Mouse (Mus musculus) CH12.LX (cell line): ENCODE results near the gene Vangl2. TPM values are rescaled to one million over a fixed set of nuclear protein-coding genes. Genes with fewer than 3 reads are reported as not detected.

Source experiments
- DNase-seq: peaks from one replicate; pipeline ENCODE4 v3.0.0-alpha.2; 2013; ENCODE audit errors: extremely low read depth
- H3K27ac ChIP-seq: 2 replicates; pipeline ENCODE4 v1.5.1; 2012; ENCODE audit warnings: low read depth, mild to moderate bottlenecking, control low read depth, moderate library complexity; ENCODE audit not compliant: insufficient read depth
- H3K27me3 ChIP-seq: replicated peaks from 2 replicates; pipeline ENCODE3; 2012; ENCODE audit warnings: inconsistent platforms
- H3K36me3 ChIP-seq, 2 experiments: replicated peaks in 1 of 2; 2 replicates each; pipeline versions ENCODE3 to v1.6.1; 2012; ENCODE audit warnings: inconsistent platforms in 1 of 2, low read length in 1 of 2, mild to moderate bottlenecking in 1 of 2, mixed read lengths in 1 of 2, moderate library complexity in 1 of 2; ENCODE audit not compliant: control insufficient read depth in 1 of 2, insufficient read depth in 1 of 2
- H3K4me1 ChIP-seq, 2 experiments: 2 replicates each; pipeline ENCODE4 v1.6.1; 2012; ENCODE audit warnings: inconsistent platforms in 1 of 2, moderate library complexity in 1 of 2; ENCODE audit not compliant: insufficient read depth in 2 of 2, control insufficient read depth in 1 of 2
- H3K4me2 ChIP-seq: 2 replicates; pipeline ENCODE4 v1.6.1; 2012; ENCODE audit warnings: low read depth, mild to moderate bottlenecking, control low read depth; ENCODE audit not compliant: poor library complexity, insufficient read depth, severe bottlenecking
- H3K4me3 ChIP-seq, 3 experiments: fragments of 150-350 bp in 1 of 3; sonication (generic) in 1 of 3; replicated peaks in 1 of 3; 2 replicates each; pipeline versions ENCODE3 to v1.5.1; 2011 to 2012; ENCODE audit warnings: low read depth in 2 of 3, low read length in 2 of 3, mild to moderate bottlenecking in 2 of 3, moderate library complexity in 2 of 3, control low read depth in 1 of 3, improper control_type of control experiment in 1 of 3, inconsistent platforms in 1 of 3, mixed read lengths in 1 of 3; ENCODE audit not compliant: poor library complexity in 1 of 3
- H3K79me2 ChIP-seq: replicated peaks from 2 replicates; pipeline ENCODE4 v1.6.1; 2012; ENCODE audit warnings: mild to moderate bottlenecking, moderate library complexity; ENCODE audit not compliant: control insufficient read depth, poor library complexity, insufficient read depth, severe bottlenecking; ENCODE audit errors: extremely low read depth
- H3K9ac ChIP-seq: 2 replicates; pipeline ENCODE4 v1.6.1; 2012; ENCODE audit warnings: low read depth, mild to moderate bottlenecking, control low read depth, moderate library complexity; ENCODE audit not compliant: insufficient read depth
- H3K9me3 ChIP-seq: replicated peaks from 2 replicates; pipeline ENCODE3; 2012; ENCODE audit warnings: low read length, inconsistent platforms, mixed read lengths
- CHD2 ChIP-seq: IDR thresholded peaks from 2 replicates; pipeline ENCODE4 v1.6.1; 2011; ENCODE audit warnings: low read length, improper control_type of control experiment
- E2F4 ChIP-seq: IDR thresholded peaks from 2 replicates; pipeline ENCODE4 v1.6.1; 2011; ENCODE audit warnings: low read depth, low read length, improper control_type of control experiment; ENCODE audit not compliant: insufficient replicate concordance
- EP300 ChIP-seq: IDR thresholded peaks from 2 replicates; pipeline ENCODE4 v1.6.1; 2011; ENCODE audit warnings: low read length, improper control_type of control experiment
- ETS1 ChIP-seq: conservative IDR thresholded peaks from 2 replicates; pipeline ENCODE4 v1.6.1; 2012; ENCODE audit warnings: low read depth, mild to moderate bottlenecking, inconsistent platforms, low read length, improper control_type of control experiment, moderate library complexity
- GABPA ChIP-seq: IDR thresholded peaks from 2 replicates; pipeline ENCODE4 v1.6.1; 2012; ENCODE audit warnings: low read depth, low read length, improper control_type of control experiment, inconsistent platforms; ENCODE audit not compliant: insufficient replicate concordance
- HCFC1 ChIP-seq: IDR thresholded peaks from 2 replicates; pipeline ENCODE4 v1.6.1; 2012; ENCODE audit warnings: low read depth, mild to moderate bottlenecking, inconsistent platforms, low read length, improper control_type of control experiment
- IRF4 ChIP-seq: IDR thresholded peaks from 2 replicates; pipeline ENCODE4 v1.6.1; 2014; ENCODE audit warnings: low read depth, mild to moderate bottlenecking, inconsistent platforms, low read length, improper control_type of control experiment
- JUN ChIP-seq: IDR thresholded peaks from 2 replicates; pipeline ENCODE4 v1.6.1; 2011; ENCODE audit warnings: low read depth, mild to moderate bottlenecking, low read length, improper control_type of control experiment, moderate library complexity; ENCODE audit not compliant: insufficient read depth
- KAT2A ChIP-seq: IDR thresholded peaks from 2 replicates; pipeline ENCODE4 v1.6.1; 2012; ENCODE audit warnings: low read length, improper control_type of control experiment, inconsistent platforms; ENCODE audit not compliant: insufficient replicate concordance
- MAFK ChIP-seq: IDR thresholded peaks from 2 replicates; pipeline ENCODE4 v1.6.1; 2011; ENCODE audit warnings: low read length, improper control_type of control experiment; ENCODE audit not compliant: insufficient replicate concordance
- MAZ ChIP-seq: IDR thresholded peaks from 2 replicates; pipeline ENCODE4 v1.6.1; 2012; ENCODE audit warnings: low read depth, mild to moderate bottlenecking, inconsistent platforms, low read length, improper control_type of control experiment, moderate library complexity
- MXI1 ChIP-seq: IDR thresholded peaks from 2 replicates; pipeline ENCODE4 v1.6.1; 2011; ENCODE audit warnings: mild to moderate bottlenecking, low read depth, low read length, improper control_type of control experiment
- NELFE ChIP-seq: IDR thresholded peaks from 2 replicates; pipeline ENCODE4 v1.6.1; 2011; ENCODE audit warnings: low read depth, low read length, improper control_type of control experiment
- NRF1 ChIP-seq: IDR thresholded peaks from 2 replicates; pipeline ENCODE4 v1.6.1; 2014; ENCODE audit warnings: low read depth, mild to moderate bottlenecking, inconsistent platforms, low read length, improper control_type of control experiment, moderate library complexity
- POLR2A ChIP-seq: IDR thresholded peaks from 2 replicates; pipeline ENCODE4 v1.6.1; 2011; ENCODE audit warnings: low read depth, mild to moderate bottlenecking, improper control_type of control experiment, low read length
- RAD21 ChIP-seq: IDR thresholded peaks from 2 replicates; pipeline ENCODE4 v1.6.1; 2011; ENCODE audit warnings: low read depth, mild to moderate bottlenecking, low read length, improper control_type of control experiment, moderate library complexity
- RCOR1 ChIP-seq: conservative IDR thresholded peaks from 2 replicates; pipeline ENCODE4 v1.6.1; 2012; ENCODE audit warnings: low read depth, mild to moderate bottlenecking, inconsistent platforms, low read length, improper control_type of control experiment
- SMC3 ChIP-seq: IDR thresholded peaks from 2 replicates; pipeline ENCODE4 v1.6.1; 2011; ENCODE audit warnings: low read depth, low read length, improper control_type of control experiment
- TBP ChIP-seq: conservative IDR thresholded peaks from 2 replicates; pipeline ENCODE4 v1.6.1; 2011; ENCODE audit warnings: low read depth, low read length, improper control_type of control experiment
- TCF12 ChIP-seq: IDR thresholded peaks from 2 replicates; pipeline ENCODE4 v1.6.1; 2014; ENCODE audit warnings: low read depth, mild to moderate bottlenecking, inconsistent platforms, low read length, improper control_type of control experiment
- UBTF ChIP-seq: IDR thresholded peaks from 2 replicates; pipeline ENCODE4 v1.6.1; 2012; ENCODE audit warnings: low read depth, mild to moderate bottlenecking, inconsistent platforms, low read length, improper control_type of control experiment, moderate library complexity
- ZKSCAN1 ChIP-seq: IDR thresholded peaks from 2 replicates; pipeline ENCODE4 v1.6.1; 2012; ENCODE audit warnings: low read depth, inconsistent platforms, low read length, improper control_type of control experiment, borderline replicate concordance
- ZMIZ1 ChIP-seq: IDR thresholded peaks from 2 replicates; pipeline ENCODE4 v1.6.1; 2012; ENCODE audit warnings: low read depth, mild to moderate bottlenecking, inconsistent platforms, low read length, improper control_type of control experiment
- dilution Hi-C: fragments of 300-500 bp; cut with MboI; formaldehyde crosslinking; loops from 2 replicates; pipeline ENCODE4 v1.14.3; 2020; ENCODE audit warnings: low sequenced_read_pairs; ENCODE audit not compliant: extremely low pct_unique_long_range_greater_than_20kb, extremely low pct_ligation_motif_present
- in situ Hi-C: fragments of 300-500 bp; cut with MboI; formaldehyde crosslinking; loops from 3 replicates; pipeline ENCODE4 v1.14.3; 2019; ENCODE audit warnings: low sequenced_read_pairs, low pct_ligation_motif_present, low pct_unique_long_range_greater_than_20kb, mixed read lengths
- polyA plus RNA-seq: library from polyadenylated mRNA; unstranded; fragments of >175 nt; gene quantifications from 2 replicates; pipeline ENCODE4 v1.2.1, GENCODE M21; 2012; ENCODE audit warnings: low read depth; ENCODE audit not compliant: insufficient read length
- total RNA-seq, 2 experiments: library from RNA; depleted of rRNA; stranded (reverse); fragments of 300-350 nt in 1 of 2; fragments of >200 nt in 1 of 2; gene quantifications; 2 replicates each; pipeline ENCODE4 v1.2.3; 2012 to 2014

Vangl2 gene
- total and polyA plus RNA-seq, 3 experiments = 3.6 to 7.9 (median 7.3) TPM

- Histone ChIP-seq H3K9ac (no peak overlapping the region), H3K36me3 (peaks cover 0 to 13% of the 10 kb centered on the region in 2 experiments), H3K9me3 (no peaks in the 10 kb centered on the region), H3K27me3 (no peaks in the 10 kb centered on the region), H3K79me2 (no peaks in the 10 kb centered on the region), H3K4me3 (no peak overlapping the region), H3K4me1 (peaks cover 7 to 44% of the 10 kb centered on the region in 2 experiments; a peak in 3 of 4 replicates), H3K27ac (no peak overlapping the region), H3K4me2 (no peak overlapping the region)
- DNase-seq = no peak
- dilution Hi-C loops = no loop called here
- in situ Hi-C loops = loop anchor here (25.0 kb wide), 1 partner anchor 287 kb away; no protein-coding TSS in a partner anchor
- TF ChIP-seq TBP (no peak), MAZ (no peak), ETS1 (no peak), NELFE (no peak), SMC3 (no peak), MXI1 (no peak), JUN (no peak), CHD2 (no peak), EP300 (no peak), GABPA (no peak), UBTF (no peak), KAT2A (no peak), E2F4 (no peak), RAD21 (no peak), IRF4 (no peak), POLR2A (no peak), MAFK (no peak), ZKSCAN1 (no peak), TCF12 (no peak)
Measured at GRCm38 (mm10) chr1:172025201-172025904, 2.9 kb downstream of the Vangl2 start.

- H3K4me3 ChIP-seq = no peak overlapping the region
- peaks cover 13 to 54% of the 10 kb centered on the region in 2 experiments for H3K4me1 ChIP-seq
- H3K36me3 ChIP-seq = peaks cover 0 to 16% of the 10 kb centered on the region in 2 experiments
- H3K9me3 ChIP-seq = no peaks in the 10 kb centered on the region
- in situ Hi-C loops = no loop called here
- dilution Hi-C loops = no loop called here
- no peaks in the 10 kb centered on the region for H3K79me2 ChIP-seq
- no peak overlapping the region for H3K4me2 ChIP-seq
- no peak overlapping the region for H3K27ac ChIP-seq
- TF ChIP-seq MXI1 (no peak), ZMIZ1 (no peak), HCFC1 (no peak), JUN (no peak), MAFK (no peak), TBP (no peak), NRF1 (no peak), CHD2 (no peak), RCOR1 (no peak)
- H3K27me3 ChIP-seq = no peaks in the 10 kb centered on the region
- DNase-seq = no peak
- H3K9ac ChIP-seq = no peak overlapping the region
Measured at GRCm38 (mm10) chr1:172024140-172024895, 3.9 kb downstream of the Vangl2 start.
